Mouse (Mus musculus): ENCODE results near the gene Ccdc82. TPM values are rescaled to one million over a fixed set of nuclear protein-coding genes. Genes with fewer than 3 reads are reported as not detected.

Ccdc82 gene
- polyA plus RNA-seq, 1 experiment from 2014 or later = 7.7 TPM

DNA sequence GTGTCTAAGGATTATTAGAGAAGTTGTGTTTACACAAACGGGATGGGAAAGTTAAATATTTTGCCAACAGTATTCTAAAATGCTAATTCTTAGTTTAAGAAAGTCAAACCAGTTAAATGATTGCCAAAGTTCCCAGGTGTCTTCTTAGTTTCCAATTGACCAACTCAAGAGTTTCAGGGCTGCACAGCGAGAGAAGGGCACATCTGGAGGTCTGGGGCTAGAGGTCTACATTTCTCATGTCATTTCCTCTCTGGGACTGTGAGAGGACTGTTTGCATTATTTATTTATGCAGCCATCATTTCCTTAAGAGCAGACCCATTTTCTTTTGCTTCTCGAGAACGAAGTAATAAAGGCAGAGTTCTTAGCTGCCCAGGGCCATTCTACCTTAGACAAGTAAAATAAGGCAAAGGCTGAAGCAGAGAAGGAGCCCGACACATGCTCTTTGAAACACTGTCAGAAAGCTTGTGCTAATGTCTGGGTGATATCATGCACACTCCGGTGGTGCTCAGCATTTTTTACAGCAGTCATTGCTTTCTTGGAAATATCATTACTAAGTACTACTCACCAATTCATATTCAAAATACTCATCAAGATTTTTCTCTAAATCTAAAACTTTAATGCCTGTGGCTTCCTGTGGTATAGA is 55.5 kb downstream of the Ccdc82 start:
- Histone ChIP-seq H3K4me1 (replicated peaks) (peaks cover 92% of the 10 kb centered on the region), H3K9me3 (no peaks in the 10 kb centered on the region), H3K27me3 (ENCODE audit: insufficient read depth, poor library complexity, severe bottlenecking) (peaks cover 9% of the 10 kb centered on the region), H3K4me3 (peak overlapping the region; percentile 64; the same call in 1 of the 2 replicates), H3K36me3 (no peaks in the 10 kb centered on the region), H3K27ac (peak overlapping the region; percentile 45; the same call in 1 of the 2 replicates)
- DNase-seq (ENCODE audit: low spot score) = no peak
- WGBS = 59% methylated on average over 6 of the region's 6 CpGs

DNA sequence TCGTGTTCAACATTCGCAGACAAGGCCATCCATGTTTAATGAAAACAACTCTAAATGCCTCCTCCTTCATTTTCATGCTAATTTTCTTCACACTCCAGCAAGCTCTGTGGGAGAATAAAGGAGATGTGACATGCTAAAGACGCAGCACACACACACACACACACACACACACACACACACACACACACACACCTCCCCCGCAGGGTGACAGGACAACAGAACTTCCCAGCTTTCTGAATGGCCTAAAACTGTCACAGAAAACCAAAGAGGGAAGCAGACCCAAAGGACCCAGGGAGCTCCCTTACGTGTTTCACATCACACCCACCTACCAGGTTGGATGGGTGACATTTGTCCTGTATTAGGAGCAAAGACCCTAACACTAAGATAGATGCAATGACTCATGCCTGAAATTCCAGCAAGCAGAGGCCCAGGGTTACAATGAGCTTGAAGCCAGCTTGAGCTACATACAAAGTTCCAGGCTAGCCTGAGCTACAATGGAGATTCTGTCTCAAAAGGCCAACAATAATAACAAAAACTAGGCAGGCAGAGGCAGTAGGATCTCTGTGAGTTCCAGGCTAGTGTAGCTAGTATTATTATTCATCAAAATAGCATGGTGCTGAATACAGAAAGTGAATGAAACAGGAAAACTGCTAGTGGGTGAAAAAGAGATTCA is 56.5 kb downstream of the Ccdc82 start:
- DNase-seq (ENCODE audit: low spot score) = peak; percentile 70
- no peaks in the 10 kb centered on the region for H3K36me3 ChIP-seq
- no peak overlapping the region for H3K4me3 ChIP-seq
- peaks cover 95% of the 10 kb centered on the region for H3K4me1 ChIP-seq (replicated peaks)
- peaks cover 9% of the 10 kb centered on the region for H3K27me3 ChIP-seq (ENCODE audit: insufficient read depth, poor library complexity, severe bottlenecking)
- H3K27ac ChIP-seq = peak overlapping the region; percentile 37
- H3K9me3 ChIP-seq = no peaks in the 10 kb centered on the region
- 28% methylated on average over 5 of the region's 5 CpGs for WGBS

DNA sequence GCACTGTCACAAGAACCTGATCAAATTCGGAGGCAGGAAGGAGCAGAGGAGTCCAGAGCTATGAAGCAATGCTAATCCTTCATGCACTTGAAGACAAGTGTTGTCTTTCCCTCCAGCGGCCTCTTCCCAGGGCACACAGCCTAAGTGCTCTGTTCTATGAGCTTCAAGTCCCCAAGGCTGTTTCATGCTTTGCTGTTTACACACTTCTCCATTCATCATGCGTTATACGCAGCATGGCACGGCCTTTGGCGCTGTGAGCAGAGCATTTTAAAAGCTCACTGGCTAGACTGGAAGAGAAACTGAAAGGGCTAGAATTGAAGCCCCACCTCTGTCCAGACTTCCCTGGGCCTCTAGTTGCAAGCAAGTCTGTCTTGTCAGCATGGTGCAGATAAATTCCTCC is 57.2 kb downstream of the Ccdc82 start:
- WGBS = 60% methylated on average over 6 of the region's 6 CpGs
- Histone ChIP-seq H3K27ac (peak overlapping the region; percentile 37), H3K27me3 (ENCODE audit: insufficient read depth, poor library complexity, severe bottlenecking) (peaks cover 9% of the 10 kb centered on the region)

DNA sequence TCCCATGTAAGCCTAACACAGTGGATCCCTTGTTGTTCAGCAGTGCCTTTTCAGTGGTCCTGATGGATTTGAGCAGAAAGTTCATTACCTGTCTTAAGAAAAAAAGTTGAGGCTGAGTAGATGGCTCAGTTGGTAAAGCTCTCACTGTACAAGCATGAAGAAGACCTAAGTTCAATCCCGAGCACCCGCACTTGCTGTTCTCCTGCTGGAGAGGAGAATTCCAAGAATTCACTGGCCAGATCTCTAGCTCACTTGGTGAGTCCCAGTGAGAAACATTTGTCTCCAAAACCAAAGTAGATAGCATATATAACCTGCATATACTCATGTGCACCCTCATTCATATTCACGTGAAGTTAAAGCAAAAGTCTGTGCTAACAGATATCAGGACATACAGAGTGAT is 59.7 kb downstream of the Ccdc82 start:
- H3K4me1 ChIP-seq (replicated peaks) = peaks cover 94% of the 10 kb centered on the region

More for the DNA sequence above, 57.2 kb downstream of the Ccdc82 start:
- Histone ChIP-seq H3K36me3 (no peaks in the 10 kb centered on the region), H3K4me3 (no peak overlapping the region), H3K4me1 (replicated peaks) (peaks cover 95% of the 10 kb centered on the region), H3K9me3 (no peaks in the 10 kb centered on the region)
- no peak for DNase-seq (ENCODE audit: low spot score)

DNA sequence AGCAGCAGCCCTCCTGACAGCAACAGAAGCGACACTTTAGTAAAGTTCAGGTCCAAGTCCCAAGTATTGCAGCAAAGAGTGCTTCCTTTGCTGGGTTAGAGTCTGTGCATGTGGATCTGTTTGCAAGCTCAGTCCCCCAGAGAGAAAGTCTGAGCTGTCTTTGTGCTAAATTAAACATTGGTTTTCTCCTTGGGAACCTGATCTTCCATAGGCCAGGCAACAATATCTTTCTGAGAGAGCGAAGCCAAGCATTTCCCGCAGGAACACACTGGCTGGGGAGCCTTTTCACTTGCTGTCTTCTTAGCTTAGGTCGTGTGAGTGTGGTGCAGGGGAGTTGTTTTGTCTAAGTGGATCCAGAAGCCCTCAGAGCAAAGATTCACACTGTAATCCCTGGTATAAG is 60.5 kb downstream of the Ccdc82 start:
- Histone ChIP-seq H3K4me3 (no peak overlapping the region), H3K4me1 (replicated peaks) (peaks cover 86% of the 10 kb centered on the region), H3K36me3 (no peaks in the 10 kb centered on the region), H3K27me3 (ENCODE audit: insufficient read depth, poor library complexity, severe bottlenecking) (no peaks in the 10 kb centered on the region), H3K9me3 (no peaks in the 10 kb centered on the region), H3K27ac (peak overlapping the region; percentile 66)
- WGBS = 42% methylated on average over 4 of the region's 4 CpGs
- DNase-seq (ENCODE audit: low spot score) = no peak

More for the DNA sequence above, 59.7 kb downstream of the Ccdc82 start:
- Histone ChIP-seq H3K36me3 (no peaks in the 10 kb centered on the region), H3K27ac (0 out of 2 replicates have a peak overlapping the region, but pooled peaks have one; percentile 30), H3K4me3 (no peak overlapping the region), H3K27me3 (ENCODE audit: insufficient read depth, poor library complexity, severe bottlenecking) (no peaks in the 10 kb centered on the region), H3K9me3 (no peaks in the 10 kb centered on the region)
- WGBS = 92% methylated on average over 3 of the region's 3 CpGs
- no peak for DNase-seq (ENCODE audit: low spot score)

DNA sequence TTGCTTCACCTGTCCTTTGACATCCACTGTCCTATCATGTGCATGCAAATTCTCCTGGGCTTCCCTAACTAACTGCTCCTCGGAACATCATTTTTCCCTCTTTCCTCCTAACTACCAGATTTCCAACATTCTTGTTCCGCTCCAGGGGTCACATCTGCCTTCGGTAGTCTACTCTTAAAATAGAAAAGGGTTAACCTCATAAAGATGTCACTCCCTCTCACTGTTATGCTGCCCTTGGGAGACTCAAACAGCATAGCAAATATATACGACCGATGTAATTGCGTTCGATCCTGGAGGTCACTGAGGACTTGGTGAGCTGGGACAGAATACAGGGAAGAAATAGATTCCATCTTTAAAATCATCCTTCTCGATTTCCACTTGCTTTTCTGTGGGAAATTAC is 62.0 kb downstream of the Ccdc82 start:
- Histone ChIP-seq H3K27me3 (ENCODE audit: insufficient read depth, poor library complexity, severe bottlenecking) (no peaks in the 10 kb centered on the region), H3K36me3 (no peaks in the 10 kb centered on the region), H3K4me1 (replicated peaks) (peaks cover 75% of the 10 kb centered on the region), H3K9me3 (no peaks in the 10 kb centered on the region), H3K27ac (no peak overlapping the region), H3K4me3 (no peak overlapping the region)
- no peak for DNase-seq (ENCODE audit: low spot score)
- 75% methylated on average over 8 of the region's 8 CpGs for WGBS

DNA sequence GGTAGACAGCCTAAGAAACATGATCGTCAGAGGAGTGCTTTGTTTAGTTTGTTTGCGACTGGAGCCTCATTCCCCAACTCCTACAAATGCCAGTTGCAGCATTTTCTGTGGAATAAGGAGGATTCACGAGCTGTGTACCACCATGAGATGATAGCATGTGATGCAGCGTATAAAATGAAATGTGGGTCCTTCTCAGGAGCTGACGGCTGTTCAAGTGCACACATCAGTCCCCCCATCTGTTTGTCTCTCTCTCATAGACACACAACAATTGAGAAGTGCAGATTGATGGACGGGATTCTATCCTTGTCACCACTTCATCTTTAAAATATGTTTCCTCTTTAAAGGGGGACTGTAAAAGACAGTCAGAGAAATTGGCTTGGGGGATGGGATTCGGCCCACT is 63.1 kb downstream of the Ccdc82 start:
- Histone ChIP-seq H3K36me3 (no peaks in the 10 kb centered on the region), H3K9me3 (no peaks in the 10 kb centered on the region), H3K27ac (peak overlapping the region; percentile 72), H3K4me1 (replicated peaks) (peaks cover 64% of the 10 kb centered on the region), H3K4me3 (no peak overlapping the region), H3K27me3 (ENCODE audit: insufficient read depth, poor library complexity, severe bottlenecking) (no peaks in the 10 kb centered on the region)
- DNase-seq (ENCODE audit: low spot score) = no peak
- 65% methylated on average over 7 of the region's 7 CpGs for WGBS

DNA sequence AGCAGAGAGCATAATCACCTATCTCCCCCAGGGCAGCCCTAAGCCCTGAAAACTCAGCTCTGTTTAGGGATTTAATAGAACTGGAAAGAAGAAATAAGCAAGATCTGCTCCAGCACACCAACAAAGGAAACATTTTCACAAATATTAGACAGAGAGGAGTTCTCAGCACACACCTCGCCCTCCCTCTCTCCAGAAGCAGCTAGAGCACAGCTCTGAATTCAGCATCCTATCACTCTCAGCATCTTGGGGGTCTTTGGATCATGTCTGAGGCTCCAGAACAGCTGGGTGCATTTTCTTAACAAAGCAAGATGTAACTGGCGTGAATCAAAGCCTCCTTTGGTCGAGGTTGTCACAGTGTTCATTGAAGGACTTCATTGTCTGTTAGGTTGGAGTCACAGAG is 63.5 kb downstream of the Ccdc82 start:
- Histone ChIP-seq H3K36me3 (no peaks in the 10 kb centered on the region), H3K27me3 (ENCODE audit: insufficient read depth, poor library complexity, severe bottlenecking) (no peaks in the 10 kb centered on the region), H3K4me1 (replicated peaks) (peaks cover 61% of the 10 kb centered on the region), H3K4me3 (no peak overlapping the region), H3K27ac (peak overlapping the region; percentile 72), H3K9me3 (no peaks in the 10 kb centered on the region)
- WGBS = 23% methylated on average over 3 of the region's 3 CpGs
- DNase-seq (ENCODE audit: low spot score) = no peak

DNA sequence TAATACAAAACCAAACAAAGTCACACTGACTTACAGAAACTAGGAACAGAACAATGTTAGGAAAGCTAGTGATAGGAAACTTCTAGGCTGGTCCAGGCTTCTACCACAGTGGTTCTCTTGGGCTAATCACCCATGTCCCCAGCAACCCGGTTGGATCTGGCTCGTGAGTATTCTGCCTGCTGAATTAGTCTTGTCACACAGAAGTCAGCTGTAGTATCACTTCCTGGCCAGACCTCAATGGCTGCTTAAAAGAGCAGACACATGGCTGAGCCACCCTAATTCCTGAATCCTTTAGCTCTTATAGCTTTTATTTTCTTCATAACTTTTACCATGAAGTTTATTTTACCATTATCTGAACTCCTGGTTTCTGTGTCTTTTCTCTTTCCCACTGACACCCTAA is 64.3 kb downstream of the Ccdc82 start:
- Histone ChIP-seq H3K4me1 (replicated peaks) (peaks cover 64% of the 10 kb centered on the region), H3K27ac (peak overlapping the region; percentile 72; the same call in 1 of the 2 replicates), H3K9me3 (no peaks in the 10 kb centered on the region), H3K4me3 (no peak overlapping the region), H3K36me3 (no peaks in the 10 kb centered on the region), H3K27me3 (ENCODE audit: insufficient read depth, poor library complexity, severe bottlenecking) (no peaks in the 10 kb centered on the region)
- 43% methylated on average over 2 of the region's 2 CpGs for WGBS
- no peak for DNase-seq (ENCODE audit: low spot score)

DNA sequence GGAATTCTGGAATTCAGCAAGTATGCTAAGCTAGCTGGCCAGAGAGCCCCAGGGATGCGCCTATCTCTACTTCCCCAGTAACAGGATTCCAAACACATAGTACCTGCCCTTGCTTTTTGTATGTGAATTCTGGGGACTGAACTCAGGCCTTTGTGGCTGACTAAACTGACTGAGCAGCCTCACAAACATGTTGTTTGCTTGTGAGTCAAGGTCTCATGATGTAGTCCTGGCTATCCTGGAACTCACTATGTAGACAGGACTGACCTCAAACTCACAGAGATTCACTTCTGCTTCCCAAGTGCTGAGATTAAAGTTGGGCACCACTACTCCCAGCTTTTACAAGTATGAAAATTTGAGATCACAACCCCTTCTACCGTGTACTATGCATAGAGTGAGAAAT is 67.2 kb downstream of the Ccdc82 start:
- Histone ChIP-seq H3K27me3 (ENCODE audit: insufficient read depth, poor library complexity, severe bottlenecking) (no peaks in the 10 kb centered on the region), H3K4me3 (no peak overlapping the region), H3K9me3 (no peaks in the 10 kb centered on the region), H3K27ac (no peak overlapping the region), H3K4me1 (replicated peaks) (peaks cover 36% of the 10 kb centered on the region), H3K36me3 (no peaks in the 10 kb centered on the region)
- DNase-seq (ENCODE audit: low spot score) = no peak
- WGBS = 96% methylated on average over 2 of the region's 2 CpGs

DNA sequence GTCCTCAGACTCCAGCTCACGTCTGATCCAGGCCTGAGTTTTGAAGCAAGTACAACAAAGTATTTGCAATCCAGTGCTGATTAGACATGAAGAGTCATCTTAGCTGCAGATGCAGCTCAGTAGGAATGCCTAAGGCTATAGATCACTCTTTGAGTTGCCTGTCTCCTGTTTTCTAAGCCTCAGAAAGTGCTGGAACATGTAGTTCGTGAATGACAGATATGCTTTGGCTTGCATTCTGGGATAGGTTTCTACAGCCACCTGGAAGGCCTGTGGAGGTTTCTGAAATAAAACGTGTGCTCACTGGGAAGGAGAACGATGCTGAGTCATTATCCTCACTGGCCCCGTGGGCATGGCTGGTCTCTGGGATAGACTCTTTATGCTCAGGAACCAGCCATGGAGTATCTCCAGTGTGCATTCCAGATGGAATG is 67.8 kb downstream of the Ccdc82 start:
- Histone ChIP-seq H3K4me1 (replicated peaks) (peaks cover 31% of the 10 kb centered on the region), H3K36me3 (no peaks in the 10 kb centered on the region), H3K4me3 (no peak overlapping the region), H3K9me3 (no peaks in the 10 kb centered on the region), H3K27ac (no peak overlapping the region), H3K27me3 (ENCODE audit: insufficient read depth, poor library complexity, severe bottlenecking) (no peaks in the 10 kb centered on the region)
- no peak for DNase-seq (ENCODE audit: low spot score)
- WGBS = 84% methylated on average over 5 of the region's 5 CpGs

DNA sequence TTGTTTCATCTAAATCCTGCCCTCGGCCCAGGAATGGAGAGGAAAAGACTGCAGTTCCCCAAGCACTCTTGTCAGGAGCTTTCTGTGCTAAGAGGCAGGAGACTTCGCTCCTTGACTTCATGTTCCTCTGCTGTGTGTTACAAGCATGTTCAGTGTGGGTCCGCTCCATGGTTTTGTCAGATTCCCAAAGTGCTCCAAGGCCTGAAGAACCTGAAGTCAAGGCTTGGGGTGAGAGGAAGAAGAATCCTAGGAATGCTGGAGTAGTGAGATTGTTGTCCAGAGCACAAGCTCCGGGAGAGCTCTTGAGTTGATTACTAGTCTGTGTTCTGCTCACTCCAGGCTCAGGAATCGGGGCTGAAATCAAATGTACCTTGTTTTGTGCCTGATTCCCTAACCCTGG is 68.6 kb downstream of the Ccdc82 start:
- Histone ChIP-seq H3K9me3 (no peaks in the 10 kb centered on the region), H3K4me1 (replicated peaks) (peaks cover 23% of the 10 kb centered on the region), H3K36me3 (no peaks in the 10 kb centered on the region), H3K27ac (0 out of 2 replicates have a peak overlapping the region, but pooled peaks have one; percentile 5), H3K4me3 (no peak overlapping the region), H3K27me3 (ENCODE audit: insufficient read depth, poor library complexity, severe bottlenecking) (no peaks in the 10 kb centered on the region)
- WGBS = 83% methylated on average over 5 of the region's 5 CpGs
- no peak for DNase-seq (ENCODE audit: low spot score)

DNA sequence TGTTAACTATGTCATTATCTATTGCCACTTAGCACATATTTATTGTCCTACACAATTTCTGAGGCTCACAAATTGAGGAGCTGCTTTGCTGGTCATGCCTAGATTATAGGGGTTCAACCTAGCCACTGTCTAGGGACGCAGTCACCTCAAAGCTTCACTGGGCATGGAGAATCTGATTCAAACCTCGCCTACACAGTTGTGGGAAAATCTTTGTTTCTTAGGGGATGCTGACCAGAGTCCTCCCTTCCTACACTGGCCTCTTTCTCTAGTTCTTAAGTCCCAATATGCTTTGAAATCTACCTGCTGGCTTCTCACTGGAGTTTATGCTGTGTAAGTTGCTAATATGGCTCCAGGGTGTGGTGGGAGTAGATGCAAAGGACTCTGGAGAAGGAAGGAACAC is 72.8 kb downstream of the Ccdc82 start:
- H3K4me1 ChIP-seq (replicated peaks) = peaks cover 22% of the 10 kb centered on the region
- no peak for DNase-seq (ENCODE audit: low spot score)
- no peak overlapping the region for H3K27ac ChIP-seq
- no peaks in the 10 kb centered on the region for H3K9me3 ChIP-seq
- WGBS = 90% methylated on average over 2 of the region's 2 CpGs
- no peaks in the 10 kb centered on the region for H3K27me3 ChIP-seq (ENCODE audit: insufficient read depth, poor library complexity, severe bottlenecking)
- no peaks in the 10 kb centered on the region for H3K36me3 ChIP-seq
- H3K4me3 ChIP-seq = no peak overlapping the region

Data from hindbrain, embryonic 10.5 days (tissue).